Mouse (Mus musculus): Measurements from ENCODE around the gene Mcrip1.

GRCm38 (mm10) chr11:120515611-120516010 lies 33.9 kb downstream of the Mcrip1 start:
- peak; percentile 93 for TF ChIP-seq CTCF (IDR thresholded peaks at IDR 0.05; ENCODE audit: extremely low read depth, insufficient read length, insufficient replicate concordance, low read depth, low read length)
- TF ChIP-seq POLR2A (IDR thresholded peaks at IDR 0.05; ENCODE audit: low read depth, low read length) = no peak; the same call in 1 of the 2 replicates

Measured in small intestine, adult 2 months (tissue).